Mouse (Mus musculus): ENCODE data around the gene Serpinb11. TPM values are rescaled to one million over a fixed set of nuclear protein-coding genes. Genes with fewer than 3 reads are reported as not detected.

Serpinb11 gene
- polyA plus RNA-seq, 1 experiment from 2014 or later, result 11.9 TPM

DNA sequence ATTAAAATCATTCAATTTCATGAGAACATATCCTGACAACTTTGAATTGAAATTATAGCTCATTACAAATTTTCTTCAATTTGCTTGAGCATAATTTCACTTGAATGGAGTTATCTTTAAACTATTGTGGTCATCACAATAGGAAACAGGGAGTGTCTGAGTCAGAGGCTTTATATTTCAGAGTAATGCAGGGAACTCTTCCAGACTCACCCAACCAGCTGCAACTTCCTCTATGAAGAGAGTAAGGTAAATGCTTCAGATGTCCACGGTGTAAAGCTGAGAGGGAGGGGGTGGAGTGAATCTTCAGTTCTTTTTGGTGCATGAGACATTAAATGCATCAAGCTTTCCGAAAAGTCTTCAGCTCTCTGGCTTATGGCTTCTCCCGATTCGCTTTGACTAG, 61.5 kb downstream of the Serpinb11 start:
- Histone ChIP-seq H3K27me3 (replicated peaks; ENCODE audit: control insufficient read depth, insufficient read depth, low read length) (no peaks in the 10 kb centered on the region), H3K36me3 (ENCODE audit: control insufficient read depth, insufficient read depth, low read length) (no peaks in the 10 kb centered on the region), H3K4me1 (ENCODE audit: control insufficient read depth, insufficient read depth, low read length) (no peaks in the 10 kb centered on the region), H3K9me3 (ENCODE audit: control insufficient read depth, low read length) (no peaks in the 10 kb centered on the region), H3K4me2 (ENCODE audit: low read depth, low read length) (no peak overlapping the region), H3K4me3 (ENCODE audit: low read depth, low read length) (no peak overlapping the region), H3K9ac (ENCODE audit: low read depth, low read length) (no peak overlapping the region), H3K27ac (replicated peaks; ENCODE audit: low read depth, low read length) (no peak overlapping the region)
- ATAC-seq (ENCODE audit: low read depth) (no peak), DNase-seq (ENCODE audit: low spot score) (no peak)
- WGBS, result 70% methylated on average over 4 of the region's 4 CpGs

Other genes with a start within 250 kb of the Serpinb11 start
- 0.87 and 2.3 TPM in 2 replicates for gene Serpinb3b, start 82.8 kb upstream of the Serpinb11 start, polyA plus RNA-seq (2014; fragmentation: Nextera tagmentation; extraction: Ambion mirVana)
- 2.0 and 4.5 TPM in 2 replicates for gene Serpinb3c, start 82.8 kb upstream of the Serpinb11 start, polyA plus RNA-seq (2014; fragmentation: Nextera tagmentation; extraction: Ambion mirVana)
- 5.9 and 9.1 TPM in 2 replicates for gene Serpinb7, start 38.5 kb downstream of the Serpinb11 start, polyA plus RNA-seq (2014; fragmentation: Nextera tagmentation; extraction: Ambion mirVana)
- 2.2 and 3.2 TPM in 2 replicates for gene Serpinb2, start 150.2 kb downstream of the Serpinb11 start, polyA plus RNA-seq (2014; fragmentation: Nextera tagmentation; extraction: Ambion mirVana)
- gene Serpinb8, start 228.8 kb downstream of the Serpinb11 start, polyA plus RNA-seq (2014; fragmentation: Nextera tagmentation; extraction: Ambion mirVana), result 8.1 and 8.8 TPM in 2 replicates

All from embryonic facial prominence, embryonic 14.5 days (tissue).